Mouse (Mus musculus) cerebellum, adult 2 months (tissue): ENCODE measurements at regions not wholly inside any gene's neighbourhood (a gene's known extent, or its start where the extent isn't known, plus 50 kb on each side); places are given as distances from the start of the nearest gene placed in this dataset.
A peak's percentile ranks its signal among the peaks of the same experiment; 100 is the strongest.

Source experiments
- DNase-seq, 2 experiments: peaks; one replicate each; pipeline ENCODE4 v3.0.0; 2021
- H3K27ac ChIP-seq: fragments of 200-500 bp; 2 replicates; pipeline ENCODE4 v1.5.1; 2012; ENCODE audit warnings: low read length, control low read depth, inconsistent platforms; ENCODE audit not compliant: insufficient read depth
- H3K27me3 ChIP-seq: fragments of 200-500 bp; 2 replicates; pipeline ENCODE4 v1.6.1; 2012; ENCODE audit warnings: inconsistent platforms, mild to moderate bottlenecking, low read length, moderate library complexity; ENCODE audit not compliant: control insufficient read depth, insufficient read depth
- H3K4me1 ChIP-seq: fragments of 200-500 bp; 2 replicates; pipeline ENCODE4 v1.6.1; 2011; ENCODE audit warnings: low read length; ENCODE audit not compliant: control insufficient read depth, insufficient read depth
- H3K4me3 ChIP-seq: fragments of 200-500 bp; replicated peaks from 2 replicates; pipeline ENCODE3; 2011; ENCODE audit warnings: mild to moderate bottlenecking, low read depth, low read length, control low read depth; ENCODE audit not compliant: insufficient read depth
- CTCF ChIP-seq: fragments of 200-500 bp; IDR thresholded peaks from 2 replicates; pipeline ENCODE4 v1.5.1; 2011; ENCODE audit warnings: low read depth, mild to moderate bottlenecking, control low read depth, low read length, moderate library complexity, borderline replicate concordance; ENCODE audit not compliant: insufficient read depth
- POLR2A ChIP-seq: fragments of 200-500 bp; IDR thresholded peaks from 2 replicates; pipeline ENCODE4 v1.6.1; 2011; ENCODE audit warnings: low read length, control low read depth, borderline replicate concordance; ENCODE audit not compliant: insufficient read depth
- WGBS: fragments of 180-500 bp; shearing (Covaris S2); methylation state at CpG from one replicate; pipeline ENCODE4 v1.1.7; 2018; 5-methylcytosine and 5-hydroxymethylcytosine counted together

DNA sequence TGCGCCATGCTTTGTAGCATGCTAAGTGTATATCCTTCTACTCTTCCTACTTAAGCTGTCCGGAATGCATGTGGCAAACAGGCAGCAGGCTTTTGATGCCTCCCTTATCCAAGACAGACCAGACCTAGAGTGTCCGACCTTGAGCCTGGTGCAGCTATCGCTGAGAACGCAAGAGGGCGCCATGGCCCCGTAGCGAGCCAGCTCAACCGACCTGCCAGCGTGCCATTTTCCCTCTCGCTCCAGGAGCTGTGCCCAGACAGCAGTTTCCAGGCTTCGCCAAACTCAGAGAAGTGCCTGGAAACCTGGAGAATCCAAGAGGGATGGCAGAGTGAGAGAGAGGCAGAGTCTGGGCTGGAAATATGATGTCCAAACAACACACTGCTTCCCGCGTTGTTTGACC is 155.8 kb upstream of the Gm12830 start:
- TF ChIP-seq CTCF (peak; percentile 71), POLR2A (no peak)
- no peak overlapping the region for H3K27ac ChIP-seq
- peak; percentile 53 to 59 for DNase-seq
- H3K4me1 ChIP-seq = no peaks in the 10 kb centered on the region
- no peak overlapping the region for H3K4me3 ChIP-seq
- no peaks in the 10 kb centered on the region; the same call in 1 of the 2 replicates for H3K27me3 ChIP-seq
- WGBS = 5% methylated on average over 14 of the region's 14 CpGs

DNA sequence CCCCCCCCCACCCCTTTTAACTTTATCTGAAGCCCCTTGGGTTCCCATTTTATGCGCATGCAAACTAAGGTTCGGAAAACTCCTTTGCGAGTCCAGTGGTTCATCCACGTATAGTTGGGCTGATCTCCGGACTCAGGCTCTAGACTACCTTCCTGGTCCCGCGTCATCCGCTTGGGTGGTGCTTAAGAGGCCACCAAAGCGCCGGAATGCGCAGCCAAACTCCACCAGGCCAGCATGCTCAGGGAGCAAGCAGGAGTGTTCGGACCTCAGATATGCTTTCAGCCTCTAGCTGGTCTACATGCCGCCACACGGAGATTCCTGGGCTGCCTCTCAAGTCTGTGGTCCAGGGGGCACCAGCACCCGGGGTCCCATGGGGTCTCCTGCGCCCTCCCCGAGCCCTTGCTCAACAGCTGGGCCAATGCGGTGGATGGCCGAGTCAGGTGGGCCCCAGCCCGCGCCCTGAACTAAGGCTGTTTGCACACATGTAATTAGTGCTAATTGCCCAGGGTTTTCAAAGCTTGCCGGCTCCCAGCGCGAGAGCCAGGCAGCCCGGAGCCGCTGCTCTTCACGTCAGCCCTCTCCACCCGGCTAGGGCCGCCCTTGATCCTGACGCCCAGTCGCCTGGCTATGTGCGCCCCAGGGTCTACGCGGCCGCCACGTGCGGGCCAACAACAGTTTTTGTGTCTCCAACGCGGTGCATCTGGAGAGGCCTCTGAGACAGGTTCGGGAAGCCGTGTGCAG is 155.1 kb upstream of the Gm12830 start:
- TF ChIP-seq CTCF (no peak), POLR2A (no peak)
- no peak for DNase-seq
- H3K27me3 ChIP-seq = no peaks in the 10 kb centered on the region; the same call in 1 of the 2 replicates
- no peaks in the 10 kb centered on the region for H3K4me1 ChIP-seq
- no peak overlapping the region for H3K27ac ChIP-seq
- 9% methylated on average over 41 of the region's 41 CpGs for WGBS
- no peak overlapping the region for H3K4me3 ChIP-seq

DNA sequence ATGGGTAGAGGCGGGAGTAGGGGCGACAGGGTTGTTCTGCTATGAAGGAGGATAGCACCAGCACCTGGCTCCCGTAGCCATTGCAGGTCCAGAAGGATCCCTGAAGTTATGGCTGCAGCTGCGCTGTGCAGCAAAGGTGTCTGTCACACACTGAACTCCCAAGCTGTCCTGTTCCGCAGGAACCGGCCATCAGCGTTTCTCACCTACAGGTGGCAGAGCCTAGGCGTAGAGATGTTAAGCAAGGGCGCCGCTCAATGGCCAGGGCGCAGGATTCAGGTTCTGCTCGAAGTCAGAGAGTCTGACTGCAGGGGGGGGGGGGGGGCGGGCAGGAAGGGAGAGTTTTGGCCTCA is 154.6 kb upstream of the Gm12830 start:
- H3K27me3 ChIP-seq = no peaks in the 10 kb centered on the region; the same call in 1 of the 2 replicates
- 25% methylated on average over 13 of the region's 13 CpGs for WGBS
- TF ChIP-seq CTCF (no peak), POLR2A (no peak)

DNA sequence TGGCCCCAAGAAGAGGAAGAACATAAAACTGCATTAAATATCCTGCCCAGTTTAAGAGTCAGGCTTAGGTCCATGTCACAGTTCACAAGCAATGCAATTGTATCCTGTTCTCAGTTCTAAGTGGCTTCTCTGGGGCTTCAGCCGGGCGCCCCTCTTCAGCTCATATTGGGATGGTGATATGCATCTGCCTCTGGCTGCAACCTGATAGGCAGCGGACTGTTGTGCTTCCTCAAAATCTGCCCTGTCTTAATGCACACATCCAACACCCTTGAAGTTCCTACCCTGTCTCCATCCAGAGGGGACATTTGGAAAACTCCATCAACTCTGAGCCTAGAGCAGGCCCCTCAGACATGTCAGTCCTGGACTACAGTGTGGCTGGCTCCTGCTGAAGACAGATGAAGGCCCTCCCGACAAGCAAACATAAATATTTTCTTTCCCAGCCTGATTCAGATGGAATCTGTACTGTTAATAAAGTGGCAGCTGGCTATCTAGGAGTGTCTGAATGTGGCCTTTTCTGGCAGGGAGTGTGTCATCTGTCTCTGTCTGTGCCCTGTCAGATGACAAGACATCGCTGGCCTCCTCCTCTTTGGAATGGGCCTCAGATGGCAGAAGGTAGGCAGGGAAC is 149.3 kb upstream of the Gm12830 start:
- Histone ChIP-seq H3K27ac (no peak overlapping the region), H3K4me1 (no peaks in the 10 kb centered on the region), H3K4me3 (no peak overlapping the region), H3K27me3 (no peaks in the 10 kb centered on the region)
- no peak for DNase-seq
- TF ChIP-seq POLR2A (no peak), CTCF (no peak)
- 67% methylated on average over 5 of the region's 5 CpGs for WGBS

More for the DNA sequence above, 154.6 kb upstream of the Gm12830 start:
- no peaks in the 10 kb centered on the region for H3K4me1 ChIP-seq
- no peak overlapping the region for H3K4me3 ChIP-seq
- no peak overlapping the region for H3K27ac ChIP-seq
- no peak for DNase-seq

DNA sequence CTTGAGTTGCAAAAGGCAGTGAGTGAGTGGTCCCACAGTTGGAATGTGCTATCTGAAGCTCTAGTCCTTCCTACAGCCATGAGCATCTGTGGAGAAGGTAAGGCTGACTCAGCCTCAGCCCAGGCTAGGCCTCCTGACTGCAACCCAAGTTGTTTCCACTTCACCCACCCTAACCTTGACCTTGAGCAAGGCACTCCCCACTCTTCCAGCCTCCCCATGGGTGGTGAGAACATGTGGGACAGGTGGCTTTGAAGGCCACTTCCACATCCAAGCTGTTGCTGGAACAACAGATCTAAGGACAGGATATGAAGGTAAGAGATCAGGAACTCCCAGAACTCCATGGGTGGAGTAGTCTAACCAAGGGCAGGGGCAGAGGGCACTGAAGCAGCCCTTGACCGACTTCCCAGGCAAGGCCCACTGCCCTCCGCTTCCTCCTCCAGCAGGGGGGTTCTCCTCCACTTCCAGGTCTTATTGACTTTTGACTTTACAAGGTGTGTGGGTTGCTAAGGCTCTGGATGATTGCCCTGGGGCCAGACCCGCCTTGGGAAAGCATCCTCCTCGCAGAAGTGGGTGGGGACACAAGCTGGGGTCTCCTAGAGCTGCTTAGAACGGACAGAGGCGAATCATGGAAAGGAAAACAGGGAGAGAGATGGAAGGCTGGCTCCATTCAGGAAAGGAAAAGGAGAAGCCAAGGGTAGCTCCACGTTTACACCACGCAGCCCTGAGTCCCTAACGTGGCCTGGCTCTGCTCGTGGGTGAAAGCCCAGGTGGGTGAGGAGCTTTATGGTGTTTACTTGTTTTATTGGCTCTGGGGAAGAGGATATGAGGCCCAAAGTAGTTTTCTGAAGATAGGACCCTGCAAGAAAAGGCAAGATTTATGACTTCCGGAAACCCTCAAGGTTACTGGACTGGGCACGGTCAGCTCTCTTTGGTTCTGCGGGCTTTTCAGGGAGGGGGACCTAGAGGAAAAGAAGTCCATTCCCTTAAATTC is 144.3 kb upstream of the Gm12830 start:
- Histone ChIP-seq H3K27me3 (no peaks in the 10 kb centered on the region; the same call in 1 of the 2 replicates), H3K27ac (no peak overlapping the region), H3K4me1 (no peaks in the 10 kb centered on the region), H3K4me3 (no peak overlapping the region)
- no peak for DNase-seq
- no peak for TF ChIP-seq CTCF
- no peak for TF ChIP-seq POLR2A
- 89% methylated on average over 13 of the region's 13 CpGs for WGBS

DNA sequence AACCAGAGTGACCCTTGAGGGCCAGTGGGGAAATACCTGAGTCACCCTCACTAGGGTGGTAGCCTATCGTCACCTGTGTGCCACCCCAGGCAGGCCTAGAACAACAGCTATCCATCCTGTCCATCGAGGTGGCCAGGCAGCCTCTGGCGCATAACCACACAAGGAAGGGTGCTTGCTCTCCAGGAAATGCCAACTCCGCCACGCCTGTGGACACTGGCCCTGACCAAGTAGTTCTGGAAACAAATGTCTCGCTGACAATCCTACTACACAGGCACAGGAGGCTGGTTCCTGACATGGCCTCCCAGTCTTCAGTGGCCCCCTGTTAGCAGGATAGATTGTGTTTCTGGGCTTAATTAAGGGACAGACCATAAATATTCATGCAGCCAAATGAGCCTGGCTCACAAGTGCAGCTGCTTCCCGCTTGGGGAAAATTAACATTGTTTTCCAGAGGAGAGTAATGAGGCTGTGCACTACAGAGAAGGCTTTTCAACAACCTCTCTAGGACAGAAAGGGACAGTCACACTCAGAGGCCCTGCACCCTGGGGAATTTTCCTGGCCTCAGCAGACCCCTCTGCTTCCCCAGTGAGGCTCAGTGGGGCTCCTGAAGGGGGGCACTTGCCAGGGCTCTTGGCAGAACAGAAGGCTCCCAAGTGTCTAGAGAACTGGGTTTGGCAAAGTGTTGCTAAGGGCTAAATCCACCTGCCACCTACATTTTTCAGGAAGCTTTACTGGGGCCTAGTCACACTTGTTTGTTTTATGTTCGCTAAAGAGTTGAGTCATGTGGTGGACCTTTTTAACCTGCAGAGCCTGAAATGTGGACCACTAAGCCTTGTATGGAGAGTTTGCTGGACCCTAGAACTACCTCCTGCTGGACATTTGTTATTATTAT is 143.2 kb upstream of the Gm12830 start:
- Histone ChIP-seq H3K27ac (no peak overlapping the region), H3K27me3 (no peaks in the 10 kb centered on the region; the same call in 1 of the 2 replicates), H3K4me1 (no peaks in the 10 kb centered on the region), H3K4me3 (no peak overlapping the region)
- TF ChIP-seq POLR2A = no peak
- TF ChIP-seq CTCF = no peak
- WGBS = 59% methylated on average over 8 of the region's 8 CpGs
- no peak for DNase-seq

DNA sequence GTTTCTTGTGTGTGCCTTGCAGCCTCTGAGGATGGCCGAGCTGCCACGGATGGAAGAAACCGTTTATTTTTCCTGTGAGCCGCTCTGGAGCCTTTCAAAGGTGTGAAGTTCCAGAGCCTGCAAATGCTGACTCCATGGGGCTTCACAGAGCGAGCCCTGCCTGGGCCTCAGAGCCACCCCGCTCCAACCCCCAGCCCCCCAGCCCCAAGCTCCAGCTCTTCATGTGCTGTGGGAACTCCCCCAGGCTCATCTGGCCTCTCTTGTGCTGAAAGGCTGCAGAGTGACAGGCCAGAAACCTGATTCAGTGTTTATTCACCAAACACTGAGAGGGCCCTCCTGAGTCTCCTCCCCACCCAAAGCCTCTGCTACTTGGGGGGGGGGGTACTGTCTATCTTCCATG is 141.2 kb upstream of the Gm12830 start:
- Histone ChIP-seq H3K4me3 (no peak overlapping the region), H3K4me1 (no peaks in the 10 kb centered on the region), H3K27me3 (no peaks in the 10 kb centered on the region; the same call in 1 of the 2 replicates), H3K27ac (no peak overlapping the region)
- DNase-seq = no peak
- 67% methylated on average over 6 of the region's 6 CpGs for WGBS
- TF ChIP-seq POLR2A = no peak
- no peak for TF ChIP-seq CTCF
